Mouse (Mus musculus) B cell, adult 67 days (primary cell): ENCODE data around the gene Gm10521. TPM values are rescaled to one million over a fixed set of nuclear protein-coding genes. Genes with fewer than 3 reads are reported as not detected.

Experiments used
- total RNA-seq, 2 experiments: library from RNA; stranded (reverse); gene quantifications; 4 replicates each; pipeline ENCODE4 v1.2.4; 2023

Gm10521 gene
- total RNA-seq: 10 to 100 TPM; 19.4 to 26.8 TPM

DNA sequence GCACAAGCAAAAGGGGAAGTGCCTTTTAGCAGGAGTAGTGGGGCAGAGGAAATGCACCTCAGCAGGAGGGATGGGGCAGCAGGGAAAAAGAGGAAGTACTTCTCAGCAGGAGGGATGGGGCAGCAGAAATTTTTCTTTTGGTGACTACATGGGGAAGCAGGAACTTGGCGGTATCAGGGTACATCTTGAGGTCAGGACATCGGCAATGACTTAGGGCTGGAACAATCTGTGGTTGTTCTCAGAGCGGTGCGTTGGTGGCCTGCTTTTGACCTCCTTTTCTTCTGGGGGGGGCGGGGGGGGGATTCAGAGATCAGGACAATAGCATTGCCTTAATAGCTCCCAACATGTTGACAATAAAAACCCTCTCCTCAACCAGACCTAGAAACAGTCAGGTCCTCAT is at the start of gene Gm10521:
Gm10521 (plus strand) TSS at position 301 of the 400 bp plus-strand sequence.

DNA sequence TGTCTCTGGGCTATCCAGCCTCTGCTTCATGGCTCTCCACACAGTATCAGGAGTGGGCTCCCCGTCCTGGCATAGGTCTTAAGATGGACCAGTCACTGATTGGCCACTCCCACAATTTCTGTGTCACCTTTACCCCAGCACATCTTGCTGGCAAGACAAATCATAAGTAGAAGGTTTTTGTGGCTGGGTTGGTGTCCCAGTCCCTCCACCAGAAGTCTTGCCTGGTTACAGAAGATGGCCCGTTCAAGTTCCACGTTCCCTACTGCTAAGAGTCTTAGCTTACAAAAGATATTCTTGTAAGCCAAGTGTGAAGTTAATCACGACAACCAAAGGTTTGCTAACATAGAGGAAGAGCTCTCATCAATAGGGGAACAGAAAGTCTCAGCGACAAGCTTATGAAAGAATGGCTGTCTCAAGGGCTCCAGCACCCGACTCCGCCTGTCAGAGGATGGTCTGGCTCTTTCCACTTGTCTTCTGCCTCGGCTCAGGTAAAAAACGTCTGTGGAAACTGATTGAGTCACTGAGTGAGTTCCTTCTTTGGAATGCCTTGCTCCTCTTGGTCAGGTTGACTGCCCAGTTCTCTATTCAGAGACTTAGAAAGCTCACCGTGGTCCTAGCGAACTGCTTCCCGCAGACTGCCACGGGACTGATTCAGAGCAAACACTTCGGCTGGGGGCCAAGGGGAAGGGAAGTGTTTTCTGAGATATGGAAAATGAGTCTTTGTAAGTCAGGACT is 22.0 kb downstream of the Gm10521 start, which contains the start of gene Slamf6:
Slamf6 (plus strand) TSS at position 211 of the 735 bp plus-strand sequence.

Other genes starting within 250 kb of the Gm10521 start
- 10 to 100 TPM; 63.0 to 63.9 TPM for gene Slamf7, start 242.6 kb upstream of the Gm10521 start, total RNA-seq
- 100 to 1,000 TPM; 113 to 134 TPM for gene Cd48, start 213.7 kb upstream of the Gm10521 start, total RNA-seq
- 10 to 100 TPM; 33.3 to 43.7 TPM for gene Slamf1, start 128.5 kb upstream of the Gm10521 start, total RNA-seq
- gene Cd84, start 56.0 kb upstream of the Gm10521 start, total RNA-seq: 100 to 1,000 TPM; 123 to 130 TPM
- gene Slamf6, start 21.9 kb downstream of the Gm10521 start, total RNA-seq: 100 to 1,000 TPM; 206 to 214 TPM
- 10 to 100 TPM in 1 of 2 experiments, 1 to 10 TPM in 1; 7.7 to 10.8 TPM for gene Vangl2, start 132.8 kb downstream of the Gm10521 start, total RNA-seq
- not detected for gene Nhlh1, start 161.9 kb downstream of the Gm10521 start, total RNA-seq
- 100 to 1,000 TPM; 159 to 165 TPM for gene Copa, start 186.9 kb downstream of the Gm10521 start, total RNA-seq
- gene Ncstn, start 187.1 kb downstream of the Gm10521 start, total RNA-seq: 100 to 1,000 TPM; 102 to 113 TPM
- 10 to 100 TPM; 55.2 to 59.4 TPM for gene Pex19, start 231.1 kb downstream of the Gm10521 start, total RNA-seq